Mouse (Mus musculus) intestine, postnatal 0 days (tissue): ENCODE results near the gene Selenok. TPM values are rescaled to one million over a fixed set of nuclear protein-coding genes. Genes with fewer than 3 reads are reported as not detected.

Source experiments
- ATAC-seq: fragments of 200-750 bp; cut with Nextera tagmentation; 2 replicates; pipeline ENCODE4 v1.8.0; 2017; ENCODE audit warnings: mild to moderate bottlenecking, moderate TSS enrichment, moderate library complexity
- H3K27ac ChIP-seq: fragments of 300-500 bp; sonication (generic); 2 replicates; pipeline ENCODE4 v1.5.1; 2014; ENCODE audit warnings: mild to moderate bottlenecking, low read depth, low read length, moderate library complexity
- H3K27me3 ChIP-seq: fragments of 300-500 bp; sonication (generic); replicated peaks from 2 replicates; pipeline ENCODE4 v1.6.1; 2014; ENCODE audit warnings: low read length, mixed read lengths; ENCODE audit not compliant: control insufficient read depth, insufficient read depth
- H3K36me3 ChIP-seq: fragments of 300-500 bp; sonication (generic); 2 replicates; pipeline ENCODE4 v1.6.1; 2014; ENCODE audit warnings: mild to moderate bottlenecking, moderate library complexity; ENCODE audit not compliant: control insufficient read depth, insufficient read depth
- H3K4me1 ChIP-seq: fragments of 300-500 bp; sonication (generic); replicated peaks from 2 replicates; pipeline ENCODE4 v1.6.1; 2014; ENCODE audit warnings: antibody characterized with exemption, low read length, mixed read lengths; ENCODE audit not compliant: control insufficient read depth, insufficient read depth
- H3K4me2 ChIP-seq: fragments of 300-500 bp; sonication (generic); replicated peaks from 2 replicates; pipeline ENCODE4 v1.6.1; 2014; ENCODE audit warnings: low read depth, mild to moderate bottlenecking, moderate library complexity
- H3K4me3 ChIP-seq: fragments of 300-500 bp; sonication (generic); 2 replicates; pipeline ENCODE4 v1.5.1; 2014; ENCODE audit warnings: low read depth, low read length
- H3K9ac ChIP-seq: fragments of 300-500 bp; sonication (generic); 2 replicates; pipeline ENCODE4 v1.6.1; 2014; ENCODE audit warnings: mild to moderate bottlenecking, low read depth, low read length
- H3K9me3 ChIP-seq: fragments of 300-500 bp; sonication (generic); 2 replicates; pipeline ENCODE4 v1.6.1; 2016; ENCODE audit warnings: mixed run types; ENCODE audit not compliant: control insufficient read depth
- CTCF ChIP-seq: sonication (generic); IDR thresholded peaks from 2 replicates; pipeline ENCODE4 v1.5.1; 2016; ENCODE audit warnings: low read depth, mild to moderate bottlenecking, control low read depth, antibody characterized with exemption, moderate library complexity
- WGBS: fragments of 180-500 bp; shearing (Covaris S2); extraction: QIAGEN DNeasy Blood & Tissue Kit; methylation state at CpG from one replicate; pipeline ENCODE4 v1.1.7; 2014; 5-methylcytosine and 5-hydroxymethylcytosine counted together
- polyA plus RNA-seq: library from polyadenylated mRNA; unstranded; fragments of >200 nt; fragmentation: Nextera tagmentation; extraction: Ambion mirVana; gene quantifications from 2 replicates; pipeline ENCODE4 v1.2.1, GENCODE M21; 2015

Gene Selenok
- polyA plus RNA-seq, 1 experiment from 2014 or later, result 313 TPM

GRCm38 (mm10) chr14:29987739-29988138 is 19.6 kb downstream of the Selenok start:
- no peak for ATAC-seq
- Histone ChIP-seq H3K27me3 (no peaks in the 10 kb centered on the region), H3K27ac (no peak overlapping the region), H3K9ac (no peak overlapping the region), H3K4me3 (no peak overlapping the region), H3K36me3 (peaks cover 97% of the 10 kb centered on the region), H3K4me1 (no peaks in the 10 kb centered on the region), H3K4me2 (no peak overlapping the region), H3K9me3 (no peaks in the 10 kb centered on the region)
- no peak for TF ChIP-seq CTCF
- 94% methylated on average over 9 of the region's 9 CpGs for WGBS

DNA sequence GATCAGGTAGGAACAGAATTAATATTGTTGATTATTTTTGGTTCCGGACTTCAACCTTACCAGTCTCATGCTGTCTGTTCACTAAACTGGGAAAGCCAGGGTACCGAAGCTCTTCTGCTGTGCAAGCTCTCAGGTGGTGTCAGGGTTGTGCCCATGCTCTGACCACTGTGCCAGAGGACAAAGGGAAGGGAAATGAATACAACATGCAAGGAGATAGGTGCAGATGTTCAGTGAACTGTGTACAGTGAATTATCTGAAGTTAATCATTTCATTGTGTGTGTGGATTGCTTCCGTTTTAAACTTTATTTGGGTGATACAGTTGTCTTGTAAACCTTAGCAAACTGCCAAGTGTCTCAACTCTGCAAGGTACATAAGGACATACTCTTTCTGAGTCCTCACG is 20.2 kb downstream of the Selenok start:
- Histone ChIP-seq H3K4me2 (no peak overlapping the region), H3K27ac (no peak overlapping the region), H3K4me1 (no peaks in the 10 kb centered on the region), H3K27me3 (no peaks in the 10 kb centered on the region), H3K36me3 (peaks cover 96% of the 10 kb centered on the region), H3K9me3 (no peaks in the 10 kb centered on the region), H3K4me3 (no peak overlapping the region), H3K9ac (no peak overlapping the region)
- no peak for ATAC-seq
- WGBS, result 93% methylated on average over 4 of the region's 4 CpGs
- no peak for TF ChIP-seq CTCF

DNA sequence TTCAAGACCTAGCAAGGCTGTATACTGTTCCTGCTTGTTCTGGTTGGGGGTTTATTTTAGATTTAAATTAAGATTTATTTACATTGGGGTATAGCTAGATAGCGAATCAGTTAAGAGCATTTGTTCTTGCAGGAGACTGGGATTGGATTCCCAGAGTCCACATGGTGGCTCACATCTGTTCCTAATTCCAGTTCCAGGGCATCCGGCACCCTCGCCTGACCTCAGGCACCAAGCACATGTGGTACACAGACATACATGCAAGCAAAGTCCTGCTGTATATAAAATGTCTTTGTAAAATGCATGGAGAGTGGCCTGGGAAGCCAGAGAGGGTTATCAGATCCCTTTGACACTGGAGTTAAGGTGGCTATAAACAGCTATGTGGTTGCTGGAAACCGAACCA is 26.9 kb downstream of the Selenok start:
- peaks cover 5% of the 10 kb centered on the region; the same call in 1 of the 2 replicates for H3K4me1 ChIP-seq
- H3K36me3 ChIP-seq, result peaks cover 56% of the 10 kb centered on the region
- no peaks in the 10 kb centered on the region for H3K27me3 ChIP-seq
- no peak overlapping the region for H3K4me3 ChIP-seq
- no peak for TF ChIP-seq CTCF
- no peak for ATAC-seq
- H3K4me2 ChIP-seq, result no peak overlapping the region
- 94% methylated on average over 4 of the region's 4 CpGs for WGBS
- H3K9ac ChIP-seq, result no peak overlapping the region
- no peak overlapping the region for H3K27ac ChIP-seq
- no peaks in the 10 kb centered on the region for H3K9me3 ChIP-seq

DNA sequence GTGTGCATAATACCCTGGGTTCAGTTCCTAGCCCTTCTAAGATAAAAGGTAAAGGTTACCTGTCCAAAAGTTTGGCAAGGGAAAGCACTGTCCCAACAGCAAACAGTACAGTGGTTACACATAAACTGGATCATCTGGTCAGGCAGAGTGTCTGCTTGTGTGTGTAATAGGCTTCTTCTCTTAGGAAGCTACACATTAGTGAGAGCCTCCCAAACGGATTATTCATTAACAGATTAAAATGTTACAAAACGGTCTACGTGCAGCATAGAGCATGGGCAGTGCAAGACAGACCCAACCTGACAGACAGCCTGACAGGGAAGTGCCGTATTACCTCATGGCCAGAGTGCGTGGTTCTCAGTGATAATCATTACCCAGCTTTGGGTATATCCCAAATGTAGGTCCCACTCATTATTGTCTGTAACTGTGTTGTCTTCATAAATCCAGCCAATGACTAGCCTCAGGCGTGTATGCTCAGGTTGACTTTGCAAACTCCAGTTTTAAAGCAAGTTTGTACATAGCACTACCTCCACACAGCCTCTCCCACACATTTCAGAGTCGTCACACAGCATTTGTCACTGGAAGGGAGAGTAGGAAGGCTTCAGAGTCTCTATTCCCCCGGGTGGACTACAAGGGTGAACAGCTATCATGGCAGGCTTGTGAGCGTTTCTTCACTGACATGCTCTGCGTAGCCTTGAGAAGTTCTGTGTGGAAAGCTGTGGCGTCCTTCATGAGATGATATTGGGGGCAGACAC is 28.1 kb downstream of the Selenok start:
- Histone ChIP-seq H3K9ac (no peak overlapping the region), H3K4me2 (no peak overlapping the region), H3K4me3 (no peak overlapping the region), H3K36me3 (peaks cover 45% of the 10 kb centered on the region), H3K4me1 (peaks cover 5% of the 10 kb centered on the region; the same call in 1 of the 2 replicates), H3K27ac (no peak overlapping the region), H3K27me3 (no peaks in the 10 kb centered on the region), H3K9me3 (no peaks in the 10 kb centered on the region)
- ATAC-seq, result peak; percentile 70
- 67% methylated on average over 11 of the region's 11 CpGs for WGBS
- no peak for TF ChIP-seq CTCF

- Histone ChIP-seq H3K9me3 (no peaks in the 10 kb centered on the region), H3K4me1 (peaks cover 5% of the 10 kb centered on the region; the same call in 1 of the 2 replicates), H3K4me3 (no peak overlapping the region), H3K9ac (no peak overlapping the region), H3K27ac (no peak overlapping the region), H3K36me3 (peaks cover 33% of the 10 kb centered on the region), H3K27me3 (no peaks in the 10 kb centered on the region), H3K4me2 (no peak overlapping the region)
- ATAC-seq, result no peak
- TF ChIP-seq CTCF, result no peak
Observed at GRCm38 (mm10) chr14:29997345-29997744, 29.2 kb downstream of the Selenok start.

DNA sequence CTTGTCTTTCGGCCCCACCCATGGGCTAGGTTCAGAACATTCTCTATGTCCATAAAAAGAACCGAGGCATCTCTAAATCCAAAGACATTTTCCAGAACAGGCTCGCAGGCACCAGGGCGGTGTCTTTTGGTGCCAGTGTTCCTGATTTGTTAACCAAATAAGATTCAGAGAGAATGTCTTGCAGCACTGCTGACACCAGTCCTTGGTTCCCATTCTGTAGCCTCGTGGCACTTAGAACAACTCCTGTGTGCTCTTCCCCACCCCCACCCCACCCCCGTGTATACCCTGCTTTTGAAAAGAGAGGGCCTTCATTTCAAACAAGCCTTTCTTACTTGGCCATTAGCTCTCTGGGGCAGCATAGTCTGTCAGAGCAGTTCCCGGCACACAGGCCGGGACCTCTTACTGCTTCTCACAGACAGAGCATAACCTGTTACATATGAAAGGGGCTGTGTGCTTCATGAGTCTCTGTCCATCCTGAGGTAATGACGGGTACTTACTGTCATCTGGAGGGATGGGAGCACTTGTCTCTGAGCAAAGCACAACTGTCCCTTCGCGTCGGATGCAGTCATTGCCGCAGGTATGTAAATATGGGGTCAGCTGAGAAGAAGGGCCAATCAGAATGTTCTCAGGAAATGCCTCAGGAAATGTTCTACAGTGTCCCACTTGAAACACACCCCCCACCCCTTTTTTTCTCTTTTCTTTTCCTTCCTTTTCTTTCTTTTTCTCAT is 30.8 kb downstream of the Selenok start:
- no peak for TF ChIP-seq CTCF

More for the DNA sequence above, 30.8 kb downstream of the Selenok start:
- H3K27me3 ChIP-seq, result no peaks in the 10 kb centered on the region
- peaks cover 5% of the 10 kb centered on the region; the same call in 1 of the 2 replicates for H3K4me1 ChIP-seq
- peaks cover 18% of the 10 kb centered on the region for H3K36me3 ChIP-seq
- H3K9ac ChIP-seq, result no peak overlapping the region
- ATAC-seq, result no peak
- no peak overlapping the region for H3K4me2 ChIP-seq
- no peak overlapping the region for H3K4me3 ChIP-seq
- H3K9me3 ChIP-seq, result no peaks in the 10 kb centered on the region
- 71% methylated on average over 13 of the region's 13 CpGs for WGBS
- H3K27ac ChIP-seq, result no peak overlapping the region
